8 mouse cellular contexts compared by ENCODE assay signal in the genomic region with DNA sequence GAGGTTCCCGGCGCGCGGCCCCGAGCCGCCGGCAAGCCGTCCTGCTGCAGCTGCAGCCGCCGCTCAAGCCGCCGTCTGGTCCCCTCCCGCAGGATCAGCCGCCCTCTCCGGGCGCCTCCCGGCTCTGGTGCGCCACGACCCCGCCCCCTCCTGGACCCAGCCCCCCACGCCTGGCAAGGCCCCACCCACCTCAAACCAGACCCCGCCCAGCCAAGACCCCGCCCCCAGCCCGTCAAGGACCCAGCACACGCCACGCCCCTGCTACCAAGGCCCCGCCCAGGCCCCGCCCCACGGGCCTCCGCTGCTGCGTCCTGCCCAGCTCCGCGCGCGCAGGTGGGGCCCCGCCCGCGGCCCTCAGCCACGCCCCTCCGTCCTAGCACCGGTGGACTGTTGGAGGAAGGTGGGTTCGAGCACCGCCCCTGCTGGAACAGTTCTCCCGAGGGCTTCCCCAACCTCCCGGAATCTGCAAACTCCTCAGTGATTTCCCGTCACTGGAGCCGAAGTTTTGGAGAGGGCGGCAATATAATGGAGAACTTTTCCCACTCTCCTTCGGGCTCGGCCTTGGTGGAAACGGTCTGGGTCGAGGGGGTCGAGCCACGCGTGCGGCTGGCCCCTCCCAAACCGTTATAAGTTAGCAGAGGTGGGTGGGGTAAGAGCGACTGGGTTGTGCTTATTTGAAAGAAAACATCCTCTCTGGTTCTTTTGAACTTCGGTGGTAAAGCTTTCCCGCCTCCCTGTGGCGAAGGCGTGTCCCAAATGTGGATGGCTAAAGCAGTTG. TPM values are rescaled to one million over a fixed set of nuclear protein-coding genes. Genes with fewer than 3 reads are reported as not detected.
DNase-seq lines count a peak whose midpoint lies in the region; ATAC-seq and TF ChIP-seq lines count a peak whose summit lies in the region.

TSS of gene Rassf3 (minus strand) at position 158 of the 778 bp plus-strand sequence.

- peak within 1 kb of the TSS; percentile 83 for H3K4me3 ChIP-seq in ES-Bruce4 (ENCODE audit: low read depth, low read length)
- peak within 1 kb of the TSS; percentile 59 for H3K4me3 ChIP-seq in forebrain, embryonic 11.5 days (ENCODE audit: low read depth, low read length)
- H3K4me3 ChIP-seq in heart, embryonic 15.5 days: peak within 1 kb of the TSS; percentile 83
- H3K4me3 ChIP-seq in liver, embryonic 15.5 days (replicated peaks): peak within 1 kb of the TSS; percentile 68
- H3K4me3 ChIP-seq in neural tube, embryonic 11.5 days (ENCODE audit: low read depth, low read length): peak within 1 kb of the TSS; percentile 65
- H3K4me3 ChIP-seq in stomach, embryonic 16.5 days (replicated peaks; ENCODE audit: low read length): peak within 1 kb of the TSS; percentile 95

- peak within 1 kb of the TSS; percentile 59 for H3K27ac ChIP-seq in ES-Bruce4 (ENCODE audit: insufficient read depth, low read length)
- H3K27ac ChIP-seq in forebrain, embryonic 11.5 days (ENCODE audit: low read depth, low read length): peak within 1 kb of the TSS; percentile 31; the same call in 1 of the 2 replicates
- peak within 1 kb of the TSS; percentile 88 for H3K27ac ChIP-seq in heart, embryonic 15.5 days
- peak within 1 kb of the TSS; percentile 90 for H3K27ac ChIP-seq in liver, embryonic 15.5 days (replicated peaks)
- H3K27ac ChIP-seq in neural tube, embryonic 11.5 days (ENCODE audit: low read depth, low read length): peak within 1 kb of the TSS; percentile 71
- peak within 1 kb of the TSS; percentile 88 for H3K27ac ChIP-seq in stomach, embryonic 16.5 days (ENCODE audit: low read length)

- under 1% methylated on average over 56 of the region's 62 CpGs for WGBS in forebrain, embryonic 11.5 days
- WGBS in heart, embryonic 15.5 days: 1% methylated on average over 62 of the region's 62 CpGs
- WGBS in liver, embryonic 15.5 days (ENCODE audit: insufficient replicate concordance): under 1% methylated on average over 60 of the region's 62 CpGs
- 2% methylated on average over 42 of the region's 62 CpGs for WGBS in neural tube, embryonic 11.5 days
- WGBS in stomach, embryonic 16.5 days: 2% methylated on average over 51 of the region's 62 CpGs

- peak; percentile 67 for TF ChIP-seq POLR2A in ES-Bruce4 (IDR thresholded peaks at IDR 0.05; ENCODE audit: insufficient read depth, low read length)

- 0 out of 2 replicates have a peak, but pooled peaks have one; percentile 8 for TF ChIP-seq EP300 in ES-Bruce4 (IDR thresholded peaks at IDR 0.05; ENCODE audit: insufficient read depth, low read depth, low read length)

- H3K27me3 ChIP-seq in ES-Bruce4 (ENCODE audit: control insufficient read depth, insufficient read depth, low read length, poor library complexity, severe bottlenecking): no peaks in the 10 kb centered on the region
- peaks cover 8% of the 10 kb centered on the region for H3K27me3 ChIP-seq in forebrain, embryonic 11.5 days (ENCODE audit: control insufficient read depth, insufficient read depth, low read length)
- no peaks in the 10 kb centered on the region for H3K27me3 ChIP-seq in heart, embryonic 15.5 days
- peaks cover 19% of the 10 kb centered on the region for H3K27me3 ChIP-seq in liver, embryonic 15.5 days
- H3K27me3 ChIP-seq in neural tube, embryonic 11.5 days (ENCODE audit: control insufficient read depth, insufficient read depth, low read length): no peaks in the 10 kb centered on the region
- no peaks in the 10 kb centered on the region for H3K27me3 ChIP-seq in stomach, embryonic 16.5 days (ENCODE audit: control insufficient read depth, insufficient read depth, low read length)

- H3K36me3 ChIP-seq in ES-Bruce4 (ENCODE audit: control insufficient read depth, insufficient read depth, low read length, poor library complexity, severe bottlenecking): no peaks in the 10 kb centered on the region
- no peaks in the 10 kb centered on the region for H3K36me3 ChIP-seq in forebrain, embryonic 11.5 days (ENCODE audit: control insufficient read depth, insufficient read depth, low read length)
- H3K36me3 ChIP-seq in heart, embryonic 15.5 days: no peaks in the 10 kb centered on the region
- H3K36me3 ChIP-seq in liver, embryonic 15.5 days (replicated peaks): no peaks in the 10 kb centered on the region
- no peaks in the 10 kb centered on the region for H3K36me3 ChIP-seq in neural tube, embryonic 11.5 days (ENCODE audit: control insufficient read depth, insufficient read depth, low read length)
- H3K36me3 ChIP-seq in stomach, embryonic 16.5 days (ENCODE audit: control insufficient read depth, insufficient read depth, low read length): no peaks in the 10 kb centered on the region

- peak; percentile 93 for ATAC-seq in forebrain, embryonic 11.5 days (replicated peaks; ENCODE audit: low FRiP score)
- peak; percentile 92 for ATAC-seq in heart, embryonic 15.5 days (replicated peaks; ENCODE audit: insufficient number of reproducible peaks, insufficient read depth, low FRiP score, low read depth)
- ATAC-seq in liver, embryonic 15.5 days (ENCODE audit: insufficient read depth): peak; percentile 91
- peak; percentile 95 for ATAC-seq in neural tube, embryonic 11.5 days (ENCODE audit: insufficient read depth, low FRiP score, low TSS enrichment)
- ATAC-seq in stomach, embryonic 16.5 days (ENCODE audit: insufficient read depth, low FRiP score): peak; percentile 95

- H3K4me1 ChIP-seq in ES-Bruce4 (ENCODE audit: control insufficient read depth, insufficient read depth, low read length): peaks cover 3% of the 10 kb centered on the region
- 0 out of 2 replicates have a peak, but pooled peaks cover 3% of the 10 kb centered on the region for H3K4me1 ChIP-seq in forebrain, embryonic 11.5 days (replicated peaks; ENCODE audit: control insufficient read depth, insufficient read depth, low read length)
- H3K4me1 ChIP-seq in heart, embryonic 15.5 days (replicated peaks): peaks cover 44% of the 10 kb centered on the region
- H3K4me1 ChIP-seq in liver, embryonic 15.5 days (replicated peaks): peaks cover 62% of the 10 kb centered on the region
- peaks cover 10% of the 10 kb centered on the region; the same call in 1 of the 2 replicates for H3K4me1 ChIP-seq in neural tube, embryonic 11.5 days (ENCODE audit: control insufficient read depth, insufficient read depth, low read length)
- peaks cover 36% of the 10 kb centered on the region for H3K4me1 ChIP-seq in stomach, embryonic 16.5 days (ENCODE audit: control insufficient read depth, insufficient read depth, low read length)

- DNase-seq in c-Kit-positive CD71-positive TER-119-negative erythroid progenitor cells, embryonic 14.5 days (ENCODE audit: low read depth): peak; percentile 87
- peak; percentile 100 for DNase-seq in forebrain, embryonic 11.5 days (ENCODE audit: low spot score)
- DNase-seq in kidney, postnatal 25 days: peak; percentile 98
- DNase-seq in neural tube, embryonic 11.5 days (ENCODE audit: low spot score): peak; percentile 96

- no peaks in the 10 kb centered on the region for H3K9me3 ChIP-seq in ES-Bruce4 (replicated peaks; ENCODE audit: control insufficient read depth, insufficient read depth, low read length, poor library complexity, severe bottlenecking)
- H3K9me3 ChIP-seq in forebrain, embryonic 11.5 days (ENCODE audit: control insufficient read depth, low read length): no peaks in the 10 kb centered on the region
- no peaks in the 10 kb centered on the region for H3K9me3 ChIP-seq in heart, embryonic 15.5 days (replicated peaks)
- no peaks in the 10 kb centered on the region for H3K9me3 ChIP-seq in liver, embryonic 15.5 days (replicated peaks)
- H3K9me3 ChIP-seq in neural tube, embryonic 11.5 days (ENCODE audit: control insufficient read depth, low read length): no peaks in the 10 kb centered on the region
- H3K9me3 ChIP-seq in stomach, embryonic 16.5 days (replicated peaks; ENCODE audit: control insufficient read depth, low read length): no peaks in the 10 kb centered on the region

- H3K9ac ChIP-seq in ES-Bruce4 (ENCODE audit: low read depth, poor library complexity, severe bottlenecking): peak within 1 kb of the TSS; percentile 79
- peak within 1 kb of the TSS; percentile 65 for H3K9ac ChIP-seq in forebrain, embryonic 11.5 days (ENCODE audit: low read length)
- H3K9ac ChIP-seq in heart, embryonic 15.5 days: peak within 1 kb of the TSS; percentile 97
- peak within 1 kb of the TSS; percentile 76 for H3K9ac ChIP-seq in liver, embryonic 15.5 days
- H3K9ac ChIP-seq in neural tube, embryonic 11.5 days (ENCODE audit: low read length): peak within 1 kb of the TSS; percentile 66
- peak within 1 kb of the TSS; percentile 95 for H3K9ac ChIP-seq in stomach, embryonic 16.5 days (ENCODE audit: low read length)

- TF ChIP-seq CTCF in ES-Bruce4 (IDR thresholded peaks at IDR 0.05; ENCODE audit: low read depth, low read length): no peak

- H3K4me2 ChIP-seq in forebrain, embryonic 11.5 days (ENCODE audit: low read depth, low read length, severe bottlenecking): peak within 1 kb of the TSS; percentile 92
- H3K4me2 ChIP-seq in heart, embryonic 15.5 days: peak within 1 kb of the TSS; percentile 74
- peak within 1 kb of the TSS; percentile 96 for H3K4me2 ChIP-seq in liver, embryonic 15.5 days
- peak within 1 kb of the TSS; percentile 65 for H3K4me2 ChIP-seq in neural tube, embryonic 11.5 days (ENCODE audit: low read depth)
- peak within 1 kb of the TSS; percentile 75 for H3K4me2 ChIP-seq in stomach, embryonic 16.5 days (ENCODE audit: low read depth, low read length)

RNA-seq across cellular contexts. Expression of gene Rassf3, which starts in this region (rescaled TPM):
- polyA plus RNA-seq in ES-Bruce4 (2011; ENCODE audit: insufficient read depth, insufficient read length, low read depth, missing spikeins): 41.7 and 46.6 TPM in 2 replicates
- 5.5 and 7.6 TPM in 2 replicates for polyA plus RNA-seq in forebrain, embryonic 11.5 days (2014; fragmentation: Nextera tagmentation; extraction: Ambion mirVana)
- polyA plus RNA-seq in heart, embryonic 15.5 days (2015; fragmentation: Nextera tagmentation; extraction: Ambion mirVana): 20.9 and 22.2 TPM in 2 replicates
- polyA plus RNA-seq in liver, embryonic 15.5 days (2015; fragmentation: Nextera tagmentation; extraction: Ambion mirVana): 11.3 and 11.9 TPM in 2 replicates
- 10.8 and 10.9 TPM in 2 replicates for polyA plus RNA-seq in neural tube, embryonic 11.5 days (2014; fragmentation: Nextera tagmentation; extraction: Ambion mirVana)
- 21.3 and 22.0 TPM in 2 replicates for polyA plus RNA-seq in stomach, embryonic 16.5 days (2015; fragmentation: Nextera tagmentation; extraction: Ambion mirVana)

Comparison
In these comparisons a context has a peak if more than half of its experiments do, and no peak if none do; other contexts are left out.
1. Peak in every context shown above with its lines: DNase-seq, ATAC-seq, H3K4me3 ChIP-seq and H3K27ac ChIP-seq.
2. H3K27ac ChIP-seq: peak in every context shown above with its lines; median percentile 90 in liver, embryonic 15.5 days; 88 in heart, embryonic 15.5 days; 88 in stomach, embryonic 16.5 days; 71 in neural tube, embryonic 11.5 days; 59 in ES-Bruce4; 31 in forebrain, embryonic 11.5 days.